Mouse (Mus musculus) spleen, adult 2 months (tissue): ENCODE data around the gene Ndn. TPM values are rescaled to one million over a fixed set of nuclear protein-coding genes. Genes with fewer than 3 reads are reported as not detected.

Experiments
- DNase-seq, 2 experiments: peaks; one replicate each; pipeline versions ENCODE4 v3.0.0 to v3.0.0-alpha.2; 2012 to 2021; ENCODE audit warnings: low spot score in 2 of 2, low read depth in 1 of 2
- H3K27ac ChIP-seq: fragments of 200-500 bp; 2 replicates; pipeline ENCODE4 v1.5.1; 2012; ENCODE audit warnings: low read length, inconsistent platforms; ENCODE audit not compliant: insufficient read depth
- H3K27me3 ChIP-seq: fragments of 200-500 bp; 2 replicates; pipeline ENCODE4 v1.6.1; 2012; ENCODE audit warnings: mild to moderate bottlenecking, moderate library complexity, low read length, inconsistent platforms; ENCODE audit not compliant: control insufficient read depth, insufficient read depth
- H3K36me3 ChIP-seq: fragments of 200-500 bp; 2 replicates; pipeline ENCODE4 v1.6.1; 2012; ENCODE audit warnings: mild to moderate bottlenecking, low read length, inconsistent platforms; ENCODE audit not compliant: control insufficient read depth, insufficient read depth
- H3K4me1 ChIP-seq: fragments of 200-500 bp; 2 replicates; pipeline ENCODE4 v1.6.1; 2011; ENCODE audit warnings: inconsistent platforms; ENCODE audit not compliant: control insufficient read depth, insufficient read depth, insufficient read length
- H3K4me3 ChIP-seq: fragments of 200-500 bp; 2 replicates; pipeline ENCODE4 v1.5.1; 2011; ENCODE audit warnings: mild to moderate bottlenecking, inconsistent platforms; ENCODE audit not compliant: insufficient read depth, insufficient read length; ENCODE audit errors: extremely low read depth
- CTCF ChIP-seq: fragments of 200-500 bp; IDR thresholded peaks from 2 replicates; pipeline ENCODE4 v1.5.1; 2011; ENCODE audit warnings: mild to moderate bottlenecking, inconsistent platforms; ENCODE audit not compliant: insufficient read depth, insufficient read length, insufficient replicate concordance; ENCODE audit errors: extremely low read depth
- POLR2A ChIP-seq: fragments of 200-500 bp; IDR thresholded peaks from 2 replicates; pipeline ENCODE4 v1.6.1; 2011; ENCODE audit warnings: low read depth, low read length, inconsistent platforms
- WGBS: fragments of 180-500 bp; shearing (Covaris S2); methylation state at CpG from one replicate; pipeline ENCODE4 v1.1.7; 2018; 5-methylcytosine and 5-hydroxymethylcytosine counted together
- polyA plus RNA-seq: library from polyadenylated mRNA; depleted of rRNA; stranded (reverse); fragments of >200 nt; gene quantifications from 2 replicates; pipeline ENCODE4 v1.2.3, GENCODE M21; 2012; rRNA removed

Ndn gene
- polyA plus RNA-seq, 1 experiment = 2.7 TPM

GRCm38 (mm10) chr7:62382391-62382790, 36.0 kb downstream of the Ndn start:
- no peak for DNase-seq
- no peak overlapping the region for H3K27ac ChIP-seq
- H3K4me3 ChIP-seq = no peak overlapping the region
- TF ChIP-seq CTCF (no peak), POLR2A (no peak)
- WGBS = 9% methylated on average over 2 of the region's 2 CpGs
- H3K27me3 ChIP-seq = no peaks in the 10 kb centered on the region
- H3K36me3 ChIP-seq = no peaks in the 10 kb centered on the region
- no peaks in the 10 kb centered on the region for H3K4me1 ChIP-seq

- no peak overlapping the region for H3K27ac ChIP-seq
- 46% methylated on average over 4 of the region's 4 CpGs for WGBS
- TF ChIP-seq POLR2A (no peak), CTCF (no peak)
- no peak for DNase-seq
- H3K4me3 ChIP-seq = no peak overlapping the region
- H3K27me3 ChIP-seq = no peaks in the 10 kb centered on the region
- H3K36me3 ChIP-seq = no peaks in the 10 kb centered on the region
- H3K4me1 ChIP-seq = no peaks in the 10 kb centered on the region
Observed at GRCm38 (mm10) chr7:62388291-62388690, 41.9 kb downstream of the Ndn start.

GRCm38 (mm10) chr7:62392202-62392601, 45.8 kb downstream of the Ndn start:
- Histone ChIP-seq H3K27me3 (no peaks in the 10 kb centered on the region), H3K36me3 (no peaks in the 10 kb centered on the region), H3K4me3 (no peak overlapping the region), H3K27ac (no peak overlapping the region), H3K4me1 (no peaks in the 10 kb centered on the region)
- TF ChIP-seq POLR2A (no peak), CTCF (no peak)
- WGBS = 50% methylated on average over 1 of the region's 1 CpGs
- no peak for DNase-seq

Other genes with a start within 250 kb of the Ndn start
- not detected in 2 replicates for gene Magel2, start 30.4 kb downstream of the Ndn start, polyA plus RNA-seq
- gene Mkrn3, start 73.6 kb downstream of the Ndn start, polyA plus RNA-seq = 0.31 and 0.33 TPM in 2 replicates
- 0.61 and 0.83 TPM in 2 replicates for gene Peg12, start 117.9 kb downstream of the Ndn start, polyA plus RNA-seq